Mouse (Mus musculus) ES-E14 (cell line): Measurements from ENCODE around the gene Phactr2.

Experiments used
- CHD2 ChIP-seq: IDR thresholded peaks from 2 replicates; pipeline ENCODE4 v1.6.1; 2014; ENCODE audit warnings: mild to moderate bottlenecking, low read depth, low read length, inconsistent platforms
- HCFC1 ChIP-seq: IDR thresholded peaks from 2 replicates; pipeline ENCODE4 v1.6.1; 2012; ENCODE audit warnings: low read length, inconsistent platforms, borderline replicate concordance; ENCODE audit not compliant: insufficient read depth
- MAFK ChIP-seq: IDR thresholded peaks from 2 replicates; pipeline ENCODE4 v1.6.1; 2014; ENCODE audit warnings: mild to moderate bottlenecking, low read depth, low read length, inconsistent platforms; ENCODE audit not compliant: insufficient read depth
- ZC3H11A ChIP-seq: IDR thresholded peaks from 2 replicates; pipeline ENCODE4 v1.6.1; 2012; ENCODE audit warnings: low read depth, mild to moderate bottlenecking, inconsistent platforms, low read length, borderline replicate concordance
- ZNF384 ChIP-seq: IDR thresholded peaks from 2 replicates; pipeline ENCODE4 v1.6.1; 2012; ENCODE audit warnings: low read depth, low read length, inconsistent platforms

DNA sequence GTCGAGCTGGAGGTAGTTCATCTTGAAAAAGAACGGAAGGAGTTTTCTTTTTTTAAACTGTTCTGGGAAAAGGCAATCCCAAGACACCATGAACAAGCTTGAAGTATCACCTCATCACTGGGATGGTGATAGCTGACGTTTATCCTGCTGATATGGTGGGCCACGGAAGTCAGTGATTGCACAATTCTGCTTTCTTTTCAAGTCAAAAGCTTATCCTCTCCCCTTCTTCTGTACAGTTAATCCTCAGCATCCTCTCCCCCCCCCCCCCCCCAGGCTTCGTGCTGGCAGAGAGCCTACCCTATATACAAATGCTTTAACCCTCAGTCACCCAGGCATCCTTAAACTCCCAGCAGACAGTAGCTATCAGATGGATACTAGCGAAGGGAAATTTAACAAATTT, 228.5 kb downstream of the Phactr2 start:
- no peak for TF ChIP-seq CHD2
- TF ChIP-seq MAFK, result no peak
- no peak for TF ChIP-seq ZC3H11A
- no peak for TF ChIP-seq HCFC1
- no peak for TF ChIP-seq ZNF384
